Mouse (Mus musculus) E14TG2a.4 (cell line): Measurements from ENCODE around the gene Otx1.

Experiments used
- CTCF ChIP-seq: conservative IDR thresholded peaks from 2 replicates; pipeline ENCODE4 v1.5.1; 2014; ENCODE audit warnings: low read length
- POU5F1 ChIP-seq: IDR thresholded peaks from 2 replicates; pipeline ENCODE4 v1.6.1; 2014; ENCODE audit warnings: low read length, borderline replicate concordance

GRCm38 (mm10) chr11:21996325-21996647, 6.4 kb downstream of the Otx1 start:
- TF ChIP-seq CTCF: no peak
- TF ChIP-seq POU5F1: no peak
